Mouse (Mus musculus) layer of hippocampus, adult 2 months (tissue): ENCODE data around the gene 1700013H16Rik. TPM values are rescaled to one million over a fixed set of nuclear protein-coding genes. Genes with fewer than 3 reads are reported as not detected.
"Not testable (repeated sequence)": the region's sequence is repeated elsewhere in the genome, so short reads cannot be mapped to it uniquely, and the experiment has no call there.

Source experiments
- DNase-seq, 2 experiments: peaks; one replicate each; pipeline ENCODE4 v3.0.0; 2022; ENCODE audit warnings: low spot score in 2 of 2
- H3K27ac ChIP-seq: fragments of 200-600 bp; 2 replicates; pipeline ENCODE4 v1.8.1; 2022
- H3K4me3 ChIP-seq: fragments of 200-600 bp; 2 replicates; pipeline ENCODE4 v1.8.1; 2022; ENCODE audit warnings: mild to moderate bottlenecking
- CTCF ChIP-seq: fragments of 200-600 bp; conservative IDR thresholded peaks from 2 replicates; pipeline ENCODE4 v1.8.1; 2022; ENCODE audit warnings: antibody characterized with exemption, mild to moderate bottlenecking, moderate library complexity
- long read RNA-seq, 2 experiments: library from polyadenylated mRNA; stranded (forward); transcript quantifications; one replicate each; pipeline ENCODE4 v2.0.0; 2021; ENCODE audit warnings: borderline mapping rate in 2 of 2
- total RNA-seq, 2 experiments: library from RNA; stranded (reverse); gene quantifications; 2 replicates each; pipeline ENCODE4 v1.2.3; 2021

Gene 1700013H16Rik
- not detected for total RNA-seq
- long read RNA-seq, experiment 1 = 0 reads
- long read RNA-seq, experiment 2 = 0 reads

GRCm38 (mm10) chrX:53757736-53758135 lies at the start of gene 1700013H16Rik:
1700013H16Rik (minus strand) TSS chrX:53757831.
- Histone ChIP-seq H3K4me3 (no peak within 1 kb of the TSS), H3K27ac (no peak within 1 kb of the TSS)
- no peak for TF ChIP-seq CTCF
- DNase-seq = no peak

GRCm38 (mm10) chrX:53799074-53799473 lies 41.4 kb upstream of the 1700013H16Rik start:
- Histone ChIP-seq H3K4me3 (no peak overlapping the region), H3K27ac (no peak overlapping the region)
- DNase-seq = no peak
- peak; percentile 74 for TF ChIP-seq CTCF

DNA sequence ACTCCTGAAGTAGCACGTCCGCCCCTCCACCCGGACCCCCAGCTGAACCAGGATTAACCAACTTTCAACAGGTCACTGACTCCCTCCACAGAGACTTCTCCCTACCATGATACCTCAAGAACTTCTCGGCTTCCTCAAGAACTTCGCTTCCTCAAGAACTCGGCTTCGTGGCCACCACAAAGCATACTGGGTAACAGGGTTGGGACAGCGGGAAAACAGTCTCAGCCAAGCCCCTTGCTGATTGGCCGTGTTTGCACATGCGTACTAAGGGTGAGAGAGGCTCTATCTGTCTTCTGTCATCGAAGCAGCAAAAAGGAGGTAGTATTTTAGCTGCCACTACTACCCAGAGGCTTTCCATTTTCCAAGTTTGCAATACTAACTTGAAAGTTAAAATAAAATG lies 39.9 kb upstream of the 1700013H16Rik start, which contains the start of gene Xlr:
TSS of gene Xlr (minus strand) at position 188 of the 400 bp plus-strand sequence.
- not testable (repeated sequence) for H3K27ac ChIP-seq, H3K4me3 ChIP-seq, DNase-seq

- DNase-seq = no peak
- no peak within 1 kb of the TSS for H3K27ac ChIP-seq
- no peak within 1 kb of the TSS for H3K4me3 ChIP-seq
- no peak for TF ChIP-seq CTCF
These were observed 18.6 kb upstream of the 1700013H16Rik start, which contains the start of gene Zfp36l3 for GRCm38 (mm10) chrX:53776276-53776675. Zfp36l3 (minus strand) TSS chrX:53776394.

DNA sequence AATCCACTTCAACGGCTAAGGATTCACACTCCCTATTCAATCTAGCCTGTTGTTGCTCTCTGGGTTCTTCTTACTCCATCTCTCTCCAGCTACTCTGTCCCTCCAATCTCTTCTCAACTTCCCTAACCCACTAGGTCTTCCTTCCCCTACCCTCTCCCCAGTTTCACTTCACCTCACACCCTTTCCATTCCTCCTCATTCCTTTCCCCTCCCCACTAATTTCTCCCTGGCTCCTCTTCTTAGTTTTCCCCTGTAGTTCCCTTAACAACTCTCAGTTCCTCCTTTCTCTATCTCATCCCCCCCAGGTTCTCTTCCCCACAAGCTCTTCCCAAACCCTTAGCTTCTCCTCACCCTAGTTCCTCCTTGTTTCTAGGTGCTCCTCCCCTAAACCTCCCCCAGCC lies 4.8 kb downstream of the 1700013H16Rik start:
- DNase-seq = no peak
- Histone ChIP-seq H3K4me3 (no peak overlapping the region), H3K27ac (no peak overlapping the region)
- no peak for TF ChIP-seq CTCF

GRCm38 (mm10) chrX:53728967-53729366 lies 28.7 kb downstream of the 1700013H16Rik start:
- Histone ChIP-seq H3K27ac (no peak overlapping the region), H3K4me3 (no peak overlapping the region)
- TF ChIP-seq CTCF = no peak
- no peak for DNase-seq

- TF ChIP-seq CTCF = no peak
These were observed 33.0 kb downstream of the 1700013H16Rik start, which contains the start of gene 4930502E18Rik for GRCm38 (mm10) chrX:53724596-53724995. 4930502E18Rik (plus strand) TSS chrX:53724826.

DNA sequence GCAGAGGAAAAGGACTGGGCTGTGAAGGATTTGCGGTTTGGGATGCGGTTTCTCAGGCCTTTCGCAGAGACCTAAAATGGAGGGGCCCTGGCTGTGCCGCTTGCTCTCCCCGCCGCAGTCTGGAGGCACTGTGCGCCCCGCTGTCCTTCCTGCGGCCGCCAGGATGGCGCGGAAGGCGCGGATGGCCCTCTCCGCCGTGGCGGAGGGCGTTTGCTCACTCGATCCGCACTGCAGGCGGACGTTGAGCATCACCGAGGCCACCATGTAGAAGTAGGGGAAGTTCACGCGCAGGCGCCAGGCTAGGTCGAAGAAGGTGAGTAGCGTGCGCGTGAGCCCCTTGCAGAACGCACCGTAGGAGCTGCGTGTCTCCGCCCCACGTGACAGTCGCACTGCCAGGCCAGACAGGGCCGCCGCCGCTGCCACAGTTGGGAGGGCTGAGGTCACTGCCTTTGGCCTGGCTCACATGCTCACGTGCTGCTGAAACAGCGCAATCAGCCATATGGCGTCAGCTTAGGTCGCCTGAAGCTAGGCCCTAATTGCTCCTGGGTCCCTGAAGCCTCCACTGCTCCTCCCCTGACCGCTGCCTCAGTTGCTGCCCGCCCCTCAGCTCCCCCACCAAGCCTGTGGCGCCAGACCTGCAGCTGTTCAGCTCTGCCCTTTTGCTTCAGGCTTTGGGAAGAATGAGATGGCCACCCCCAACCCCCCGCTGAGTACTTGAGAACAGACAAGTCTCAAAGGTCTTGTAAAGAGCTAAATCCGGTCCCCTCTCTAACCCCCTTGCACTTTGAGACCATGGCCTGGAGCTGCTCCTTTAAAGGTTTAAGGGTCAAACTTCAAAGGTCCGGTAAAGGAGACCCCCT lies 41.1 kb downstream of the 1700013H16Rik start:
- no peak; the same call in none of the 2 replicates for TF ChIP-seq CTCF
- DNase-seq = peak in 1 of 2 experiments; percentile 28
- Histone ChIP-seq H3K4me3 (peak overlapping the region; percentile 54), H3K27ac (peak overlapping the region; percentile 78)

More at GRCm38 (mm10) chrX:53724596-53724995, 33.0 kb downstream of the 1700013H16Rik start, which contains the start of gene 4930502E18Rik:
- DNase-seq = no peak
- Histone ChIP-seq H3K27ac (no peak within 1 kb of the TSS), H3K4me3 (no peak within 1 kb of the TSS)

- no peak for TF ChIP-seq CTCF
- H3K27ac ChIP-seq = peak overlapping the region; percentile 78
- peak overlapping the region; percentile 54 for H3K4me3 ChIP-seq
These were observed 41.7 kb downstream of the 1700013H16Rik start for GRCm38 (mm10) chrX:53715942-53716322.

DNA sequence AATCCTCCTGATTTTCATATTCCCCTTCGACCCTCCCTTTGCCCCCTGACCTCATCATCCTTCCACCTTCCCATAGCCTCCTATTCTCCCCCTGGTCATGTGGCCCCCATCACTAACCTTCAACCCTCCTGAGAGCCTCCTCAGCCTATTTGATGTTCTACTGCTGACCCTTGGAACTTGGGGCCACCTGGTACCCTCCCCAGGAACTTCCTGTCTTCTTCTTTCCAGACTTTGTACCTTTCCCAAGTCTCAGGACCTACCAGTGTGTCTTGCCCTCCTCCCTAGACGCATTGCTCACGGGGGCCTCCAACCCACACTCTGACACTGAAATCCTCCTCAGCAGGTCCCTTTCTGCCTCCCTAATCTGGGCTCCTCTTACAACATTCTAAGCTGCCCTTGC lies 55.0 kb downstream of the 1700013H16Rik start:
- no peak for TF ChIP-seq CTCF
- Histone ChIP-seq H3K27ac (no peak overlapping the region), H3K4me3 (no peak overlapping the region)
- no peak for DNase-seq

More at GRCm38 (mm10) chrX:53715942-53716322, 41.7 kb downstream of the 1700013H16Rik start:
- DNase-seq = no peak

DNA sequence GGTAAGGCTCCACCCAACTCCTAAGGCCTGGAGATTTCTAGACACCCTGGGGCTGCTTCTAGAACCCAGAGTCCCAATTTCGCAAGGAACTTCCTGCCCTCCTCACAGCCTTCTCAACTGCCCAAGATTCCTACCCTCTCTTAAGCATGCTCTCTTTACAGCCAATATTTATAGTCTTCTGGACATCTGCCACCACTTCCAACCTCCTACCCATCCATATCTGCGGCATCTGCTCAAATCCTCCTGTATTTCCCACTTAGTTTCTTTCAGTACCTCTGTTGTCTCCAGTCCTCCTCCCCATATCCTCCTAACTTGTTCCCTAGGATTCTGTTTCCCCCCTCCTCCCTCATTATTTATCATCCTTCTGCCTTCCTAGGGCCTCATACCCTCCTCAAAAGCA lies 58.4 kb downstream of the 1700013H16Rik start:
- TF ChIP-seq CTCF = no peak
- no peak overlapping the region for H3K4me3 ChIP-seq
- H3K27ac ChIP-seq = no peak overlapping the region
- DNase-seq = no peak

DNA sequence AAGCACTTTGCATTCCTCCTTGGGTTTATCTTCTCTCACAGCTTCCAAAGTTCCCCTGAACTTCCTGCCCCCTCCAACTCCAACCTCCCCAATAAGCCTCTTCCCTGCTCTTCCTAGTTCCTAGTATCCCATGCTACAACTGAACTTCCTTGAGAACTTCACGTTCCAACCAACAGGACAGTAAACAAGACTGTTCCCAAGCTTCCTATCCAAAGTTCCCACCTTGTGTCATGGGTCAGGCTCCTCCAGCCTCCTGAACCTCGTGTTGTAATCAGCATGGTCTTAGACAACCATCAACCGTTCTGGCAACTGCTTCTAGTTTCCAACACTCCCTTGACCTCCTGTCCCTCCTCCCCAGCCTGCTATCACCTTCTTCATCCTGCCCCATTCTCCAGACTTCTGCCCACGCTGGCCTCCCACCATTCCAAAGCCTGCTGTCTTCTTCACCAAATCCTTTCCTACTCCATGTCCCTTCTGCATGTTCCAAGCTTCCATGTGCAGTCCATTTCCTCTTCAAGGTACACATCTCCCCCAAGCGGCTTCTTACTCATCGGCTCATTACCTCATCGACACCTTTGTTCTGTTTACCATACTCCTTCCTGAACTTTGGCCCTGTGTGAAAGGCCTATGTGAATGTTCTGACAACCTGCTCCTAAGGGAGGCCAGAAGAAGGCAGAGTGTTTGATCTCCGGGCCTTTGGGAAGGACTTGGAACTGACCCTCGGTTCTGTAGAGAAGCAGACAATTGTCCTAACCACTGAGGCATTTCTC lies 63.4 kb downstream of the 1700013H16Rik start:
- no peak for TF ChIP-seq CTCF
- Histone ChIP-seq H3K27ac (no peak overlapping the region), H3K4me3 (no peak overlapping the region)
- DNase-seq = no peak

- H3K27ac ChIP-seq = no peak overlapping the region
- no peak for TF ChIP-seq CTCF
- DNase-seq = no peak
- H3K4me3 ChIP-seq = no peak overlapping the region
These were observed 64.5 kb downstream of the 1700013H16Rik start for GRCm38 (mm10) chrX:53693141-53693540.

Other genes starting within 250 kb of the 1700013H16Rik start
- gene Rtl8c, start 149.8 kb downstream of the 1700013H16Rik start, total RNA-seq = 100 to 1,000 TPM; 174 to 189 TPM
- gene Gm14597, start 148.9 kb downstream of the 1700013H16Rik start, total RNA-seq = under 1 TPM in 1 of 2 experiments, not detected in 1; 0.71 TPM
- gene Rtl8a, start 114.1 kb downstream of the 1700013H16Rik start, total RNA-seq = 100 to 1,000 TPM; 198 to 264 TPM
- 100 to 1,000 TPM; 164 to 168 TPM for gene Rtl8b, start 87.4 kb downstream of the 1700013H16Rik start, total RNA-seq
- gene 4930502E18Rik, start 33.0 kb downstream of the 1700013H16Rik start, total RNA-seq = not detected
- not detected for gene Zfp36l3, start 18.6 kb upstream of the 1700013H16Rik start, total RNA-seq
- 1 to 10 TPM in 1 of 2 experiments, under 1 TPM in 1; 0.95 to 1.5 TPM for gene Xlr, start 39.9 kb upstream of the 1700013H16Rik start, total RNA-seq